Mouse (Mus musculus): ENCODE measurements around the gene Fabp3.
A peak's percentile ranks its signal among the peaks of the same experiment; 100 is the strongest.

The Fabp3 gene

GRCm38 (mm10) chr4:130308231-130309081, at the start of gene Fabp3, which contains the start of gene Gm10570:
TSS of gene Fabp3 (plus strand) at chr4:130308595.
TSS of gene Gm10570 (minus strand) at chr4:130308674.
- DNase-seq: peak; percentile 77

DNA sequence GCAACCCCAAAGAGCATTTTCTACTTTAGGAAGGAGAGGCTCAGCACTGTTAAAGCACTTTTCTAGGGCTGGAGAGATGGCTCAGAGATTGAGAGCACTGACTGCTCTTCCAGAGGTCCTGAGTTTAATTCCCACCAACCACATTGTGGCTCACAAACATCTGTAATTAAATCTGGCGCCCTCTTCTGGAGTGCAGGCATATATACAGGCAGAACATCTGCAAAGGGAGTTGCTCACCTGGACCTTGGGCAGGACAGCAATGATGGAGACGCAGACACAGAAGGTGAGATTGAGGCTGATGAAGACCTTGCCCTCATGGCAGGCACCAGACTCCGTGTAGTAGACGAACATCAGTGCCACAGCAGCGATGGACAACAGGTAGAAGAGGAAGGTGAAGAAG, 48.0 kb upstream of the Fabp3 start:
- DNase-seq: no peak

- DNase-seq: no peak
Observed at GRCm38 (mm10) chr4:130264131-130264530, 44.3 kb upstream of the Fabp3 start.

GRCm38 (mm10) chr4:130264698-130265349, 43.6 kb upstream of the Fabp3 start:
- peak; percentile 83 for DNase-seq

GRCm38 (mm10) chr4:130266601-130267000, 41.8 kb upstream of the Fabp3 start:
- no peak for DNase-seq

GRCm38 (mm10) chr4:130267069-130267468, 41.3 kb upstream of the Fabp3 start:
- no peak for DNase-seq

DNA sequence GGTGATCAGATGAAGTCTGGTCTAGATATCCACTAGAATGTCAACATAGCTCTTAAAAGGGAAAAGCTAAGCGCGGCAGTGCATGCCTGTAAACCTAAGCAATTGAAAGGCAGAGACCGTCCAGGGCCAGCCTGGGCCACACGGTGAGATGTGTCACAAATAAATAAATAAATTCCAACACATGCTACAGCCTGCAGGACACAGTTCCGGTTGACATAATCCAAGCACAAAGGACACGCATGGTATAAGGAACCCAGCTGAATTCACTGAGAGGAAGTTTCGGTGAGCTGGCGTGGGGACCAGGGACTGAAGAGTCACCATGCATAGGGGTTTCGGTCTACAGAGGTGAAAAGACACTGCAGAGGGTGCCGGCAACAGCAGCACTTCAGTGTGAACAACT, 39.7 kb upstream of the Fabp3 start:
- DNase-seq: no peak

- peak; percentile 77 for DNase-seq
Observed at GRCm38 (mm10) chr4:130270089-130270488, 38.3 kb upstream of the Fabp3 start.

DNA sequence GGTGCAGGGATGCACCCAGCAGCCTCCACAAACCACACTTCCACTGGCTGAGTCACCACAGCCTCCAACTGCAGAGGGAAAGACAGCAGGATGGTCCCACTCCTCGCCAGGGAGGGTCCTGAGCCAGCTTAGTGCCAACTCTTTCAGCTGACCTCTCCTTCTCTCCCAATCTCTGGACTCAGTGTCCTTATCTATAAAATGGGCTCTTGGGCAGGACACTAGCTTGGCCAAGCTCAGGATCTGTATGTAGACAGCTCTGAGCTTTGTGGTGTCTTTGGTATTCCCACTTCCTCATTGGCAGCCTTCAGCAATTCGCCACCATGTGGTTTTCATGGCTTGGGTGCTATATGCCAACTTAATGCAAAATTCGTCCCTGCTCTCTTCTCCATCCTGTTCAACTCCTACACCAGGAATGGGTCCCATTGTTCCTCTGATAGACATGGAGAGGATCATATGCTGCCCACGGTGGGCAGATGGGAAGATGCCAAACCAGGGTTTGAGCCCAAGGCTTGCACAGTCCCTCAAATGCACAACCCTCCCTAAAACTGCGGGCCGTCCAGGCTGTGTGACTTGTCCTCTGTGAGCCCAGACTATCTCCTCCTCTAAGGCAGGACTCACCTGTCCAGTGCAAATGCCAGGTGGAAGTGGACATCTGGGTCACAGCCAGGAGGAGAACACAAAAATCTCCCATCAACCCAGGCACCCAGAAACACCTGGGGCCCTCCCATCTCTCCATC, 37.6 kb upstream of the Fabp3 start:
- DNase-seq: no peak

DNA sequence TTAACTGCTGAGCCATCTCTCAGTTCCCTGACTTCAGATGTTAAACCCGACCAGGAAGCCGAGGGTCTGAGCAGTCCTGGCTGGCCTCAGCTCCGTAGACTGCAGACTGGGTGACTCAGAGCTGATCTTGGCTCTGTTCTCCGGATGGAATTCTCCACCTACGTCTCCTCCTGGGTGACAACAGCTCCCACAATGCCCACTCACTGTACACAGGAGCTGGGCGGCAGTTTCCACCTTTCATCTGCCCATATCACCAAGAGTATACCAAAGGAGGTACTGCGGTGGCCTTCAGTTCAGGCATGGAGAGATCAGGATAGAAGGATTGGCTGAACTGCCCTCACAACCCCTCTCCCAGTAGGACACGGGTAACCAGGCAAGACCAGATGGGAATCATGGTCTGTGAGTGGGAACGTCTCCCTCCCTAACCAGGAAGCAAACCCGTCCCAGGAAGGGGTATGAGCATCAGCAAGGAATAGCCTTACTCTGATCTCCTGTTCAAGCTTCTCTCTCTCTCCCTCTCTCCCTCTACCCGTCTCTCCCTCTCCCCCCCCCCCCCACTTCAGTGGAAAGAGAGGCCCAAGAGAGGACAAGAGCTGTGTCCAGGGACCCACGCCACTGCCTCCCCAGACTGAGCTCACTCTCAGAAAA, 34.6 kb upstream of the Fabp3 start:
- peak; percentile 76 for DNase-seq

DNA sequence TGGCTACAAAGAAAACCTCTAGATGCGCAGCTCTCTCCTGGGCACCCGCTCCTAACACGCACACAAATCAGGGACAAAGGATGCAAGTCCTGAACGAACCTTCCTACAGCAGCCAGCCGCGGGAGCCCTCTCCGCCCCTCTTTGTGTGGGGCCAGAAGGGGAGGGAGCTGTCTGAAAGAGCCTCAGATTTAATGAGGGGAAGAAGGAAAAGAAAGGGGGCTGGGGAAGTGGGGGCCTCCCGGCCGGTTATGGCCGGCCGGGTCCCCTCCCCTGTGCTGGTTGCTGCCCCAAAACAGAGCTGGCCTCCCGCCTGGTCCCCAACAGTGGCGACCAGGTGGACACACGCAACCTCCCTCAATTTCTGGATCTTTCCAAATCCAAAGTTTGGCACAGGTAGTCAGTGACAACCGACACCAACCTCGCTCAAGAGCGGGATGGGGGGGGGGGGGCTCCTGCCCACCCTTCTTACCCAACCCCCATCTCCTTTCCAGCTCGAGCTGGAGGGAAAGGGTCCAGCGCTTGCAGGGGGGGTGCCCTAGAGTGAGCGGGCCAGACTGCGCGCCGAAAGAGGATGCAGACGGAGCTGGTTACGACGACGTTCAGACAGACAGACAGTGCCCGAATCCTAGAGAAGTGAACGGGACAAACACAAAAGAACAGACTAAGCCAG, 33.9 kb upstream of the Fabp3 start:
- DNase-seq: peak; percentile 70

- peak; percentile 75 for DNase-seq
Observed at GRCm38 (mm10) chr4:130275016-130275822, 33.2 kb upstream of the Fabp3 start.

GRCm38 (mm10) chr4:130275823-130276105, 32.6 kb upstream of the Fabp3 start:
- DNase-seq: no peak

- DNase-seq: no peak
Observed at GRCm38 (mm10) chr4:130276573-130277176, 31.7 kb upstream of the Fabp3 start.

- no peak for DNase-seq
Observed at GRCm38 (mm10) chr4:130279105-130279504, 29.3 kb upstream of the Fabp3 start, which contains the start of gene Serinc2. TSS of gene Serinc2 (minus strand) at chr4:130279205.

GRCm38 (mm10) chr4:130282856-130283255, 25.5 kb upstream of the Fabp3 start:
- no peak for DNase-seq

DNA sequence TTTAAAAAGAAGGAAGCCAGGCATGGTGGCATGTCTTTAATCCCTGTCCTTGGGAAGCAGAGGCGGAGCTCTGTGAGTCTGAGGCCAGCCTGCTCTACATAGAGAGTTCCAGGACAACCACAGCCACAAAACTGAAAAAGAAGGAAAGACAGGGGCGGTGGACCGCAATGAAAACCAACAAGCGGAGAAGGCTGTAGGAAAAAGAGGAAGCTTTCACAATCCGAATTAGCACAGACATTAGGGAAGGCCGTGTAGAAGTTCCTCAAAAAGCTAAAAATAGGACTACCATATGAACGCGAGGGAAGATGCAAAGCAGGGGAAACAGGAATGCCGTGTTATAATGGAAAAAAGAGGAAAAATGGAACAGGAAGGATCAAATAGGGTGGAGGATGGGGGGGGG, 24.6 kb upstream of the Fabp3 start:
- DNase-seq: no peak

DNA sequence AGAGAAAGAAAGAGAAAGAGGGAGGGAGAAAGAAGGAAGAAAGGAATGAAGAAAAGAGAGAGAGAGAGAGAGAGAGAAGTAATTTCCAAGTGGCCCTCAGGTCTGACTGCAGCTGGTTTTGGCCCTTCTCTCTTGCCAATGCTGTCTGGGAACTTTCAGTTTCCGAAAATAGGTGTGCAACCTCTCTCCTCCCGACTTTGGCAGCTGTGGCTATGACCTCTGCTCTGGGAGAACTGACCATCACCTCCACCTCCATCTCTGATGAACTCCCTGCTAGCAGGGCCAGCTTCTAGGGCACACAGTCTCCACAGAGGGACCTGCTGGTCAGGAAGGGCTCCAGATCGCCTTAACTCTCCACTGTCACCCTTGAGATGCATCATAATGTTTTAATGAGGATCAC, 21.9 kb upstream of the Fabp3 start:
- DNase-seq: no peak

DNA sequence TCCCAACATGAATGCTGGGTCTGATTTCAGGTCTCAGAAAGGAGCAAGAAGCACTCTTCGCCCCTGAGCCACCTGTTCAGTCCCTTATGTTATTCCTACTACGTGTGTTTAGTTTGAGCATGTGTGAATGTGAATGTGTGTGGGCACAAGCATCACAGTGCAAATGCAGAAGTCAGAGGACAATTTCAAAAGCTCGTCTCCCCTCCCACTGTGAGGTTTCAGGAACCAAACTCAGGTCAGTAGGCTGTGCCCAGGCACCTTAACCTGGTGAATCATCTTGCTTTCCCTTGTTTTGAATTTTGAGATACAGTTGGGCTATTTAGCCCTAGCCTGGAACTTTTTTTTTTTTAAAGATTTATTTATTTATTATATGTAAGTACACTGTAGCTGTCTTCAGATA, 18.6 kb upstream of the Fabp3 start:
- DNase-seq: no peak

DNA sequence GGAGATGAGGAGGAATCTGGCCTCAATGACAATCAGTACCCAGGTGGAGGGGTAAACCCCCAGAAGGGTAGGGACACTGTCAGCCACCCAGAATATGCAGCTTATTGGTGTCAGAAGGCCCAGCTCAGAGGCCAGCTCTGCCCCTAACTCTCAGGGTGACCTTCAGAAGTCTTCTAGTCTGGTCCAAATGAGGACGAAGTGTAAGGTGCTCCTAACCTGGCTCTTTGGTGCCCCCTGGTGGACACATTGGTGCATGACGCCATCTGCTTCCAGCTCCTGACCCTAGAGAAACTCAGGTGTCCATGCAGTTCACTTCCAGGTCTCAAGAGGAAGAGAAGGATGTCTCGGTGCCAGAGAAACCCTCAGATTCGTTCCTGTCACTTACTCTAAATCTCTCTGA, 16.1 kb upstream of the Fabp3 start:
- DNase-seq: peak; percentile 87

GRCm38 (mm10) chr4:130294513-130294912, 13.9 kb upstream of the Fabp3 start:
- no peak for DNase-seq
